Mouse (Mus musculus): ENCODE data around the gene Slc6a3. TPM values are rescaled to one million over a fixed set of nuclear protein-coding genes. Genes with fewer than 3 reads are reported as not detected.

Gene Slc6a3
- total RNA-seq, 1 experiment from 2014 or later: not detected

- ATAC-seq (replicated peaks; ENCODE audit: low read depth, poor library complexity, severe bottlenecking): no peak
These were observed 40.7 kb downstream of the Slc6a3 start for GRCm38 (mm10) chr13:73577277-73577676.

GRCm38 (mm10) chr13:73591488-73591887 lies 54.9 kb downstream of the Slc6a3 start:
- ATAC-seq (replicated peaks; ENCODE audit: low read depth, poor library complexity, severe bottlenecking): peak; percentile 84

GRCm38 (mm10) chr13:73592546-73592945 lies 56.0 kb downstream of the Slc6a3 start:
- peak; percentile 50 for ATAC-seq (replicated peaks; ENCODE audit: low read depth, poor library complexity, severe bottlenecking)

GRCm38 (mm10) chr13:73596276-73596675 lies 59.7 kb downstream of the Slc6a3 start:
- ATAC-seq (replicated peaks; ENCODE audit: low read depth, poor library complexity, severe bottlenecking): peak; percentile 53

- ATAC-seq (replicated peaks; ENCODE audit: low read depth, poor library complexity, severe bottlenecking): peak; percentile 74
These were observed 63.7 kb downstream of the Slc6a3 start for GRCm38 (mm10) chr13:73600217-73600616.

- no peak for ATAC-seq (replicated peaks; ENCODE audit: low read depth, poor library complexity, severe bottlenecking)
These were observed 66.5 kb downstream of the Slc6a3 start for GRCm38 (mm10) chr13:73603046-73603445.

GRCm38 (mm10) chr13:73603522-73604155 lies 67.1 kb downstream of the Slc6a3 start, which contains the start of gene Clptm1l:
Gene Clptm1l (plus strand): TSS chr13:73604006.
- peak; percentile 87 for ATAC-seq (replicated peaks; ENCODE audit: low read depth, poor library complexity, severe bottlenecking)

- peak; percentile 5 for ATAC-seq (replicated peaks; ENCODE audit: low read depth, poor library complexity, severe bottlenecking)
These were observed 67.8 kb downstream of the Slc6a3 start for GRCm38 (mm10) chr13:73604156-73604957.

GRCm38 (mm10) chr13:73618406-73618805 lies 81.9 kb downstream of the Slc6a3 start:
- ATAC-seq (replicated peaks; ENCODE audit: low read depth, poor library complexity, severe bottlenecking): no peak

GRCm38 (mm10) chr13:73620637-73621036 lies 84.1 kb downstream of the Slc6a3 start:
- peak; percentile 52; the same call in 1 of the 2 replicates for ATAC-seq (replicated peaks; ENCODE audit: low read depth, poor library complexity, severe bottlenecking)

GRCm38 (mm10) chr13:73626410-73626744 lies 89.8 kb downstream of the Slc6a3 start:
- no peak for ATAC-seq (replicated peaks; ENCODE audit: low read depth, poor library complexity, severe bottlenecking)

- ATAC-seq (replicated peaks; ENCODE audit: low read depth, poor library complexity, severe bottlenecking): peak; percentile 79
These were observed 90.4 kb downstream of the Slc6a3 start, which contains the start of gene Tert for GRCm38 (mm10) chr13:73626745-73627549. Gene Tert (plus strand): TSS chr13:73626911.

Other genes with a start within 250 kb of the Slc6a3 start
- gene Mrpl36, start 208.2 kb upstream of the Slc6a3 start, total RNA-seq (2017): 40.0 and 53.1 TPM in 2 replicates
- gene Ndufs6, start 208.2 kb upstream of the Slc6a3 start, total RNA-seq (2017): 95.3 and 141 TPM in 2 replicates
- 14.2 and 18.7 TPM in 2 replicates for gene Lpcat1, start 69.5 kb upstream of the Slc6a3 start, total RNA-seq (2017)
- gene Clptm1l, start 67.3 kb downstream of the Slc6a3 start, total RNA-seq (2017): 65.2 and 80.3 TPM in 2 replicates
- 1.4 and 2.7 TPM in 2 replicates for gene Tert, start 90.2 kb downstream of the Slc6a3 start, total RNA-seq (2017)
- gene Slc6a18, start 141.3 kb downstream of the Slc6a3 start, total RNA-seq (2017): not detected in 2 replicates
- gene Slc6a19, start 168.1 kb downstream of the Slc6a3 start, total RNA-seq (2017): 0.09 and 0.19 TPM in 2 replicates
- gene Slc12a7, start 196.3 kb downstream of the Slc6a3 start, total RNA-seq (2017): 4.4 and 17.2 TPM in 2 replicates